Mouse (Mus musculus) right cerebral cortex, adult 2 months (tissue): Measurements from ENCODE around the gene Hoxa4.

Experiments
- DNase-seq, 2 experiments: peaks; one replicate each; pipeline ENCODE4 v3.0.0; 2021 to 2022; ENCODE audit warnings: low spot score in 2 of 2

The Hoxa4 gene

DNA sequence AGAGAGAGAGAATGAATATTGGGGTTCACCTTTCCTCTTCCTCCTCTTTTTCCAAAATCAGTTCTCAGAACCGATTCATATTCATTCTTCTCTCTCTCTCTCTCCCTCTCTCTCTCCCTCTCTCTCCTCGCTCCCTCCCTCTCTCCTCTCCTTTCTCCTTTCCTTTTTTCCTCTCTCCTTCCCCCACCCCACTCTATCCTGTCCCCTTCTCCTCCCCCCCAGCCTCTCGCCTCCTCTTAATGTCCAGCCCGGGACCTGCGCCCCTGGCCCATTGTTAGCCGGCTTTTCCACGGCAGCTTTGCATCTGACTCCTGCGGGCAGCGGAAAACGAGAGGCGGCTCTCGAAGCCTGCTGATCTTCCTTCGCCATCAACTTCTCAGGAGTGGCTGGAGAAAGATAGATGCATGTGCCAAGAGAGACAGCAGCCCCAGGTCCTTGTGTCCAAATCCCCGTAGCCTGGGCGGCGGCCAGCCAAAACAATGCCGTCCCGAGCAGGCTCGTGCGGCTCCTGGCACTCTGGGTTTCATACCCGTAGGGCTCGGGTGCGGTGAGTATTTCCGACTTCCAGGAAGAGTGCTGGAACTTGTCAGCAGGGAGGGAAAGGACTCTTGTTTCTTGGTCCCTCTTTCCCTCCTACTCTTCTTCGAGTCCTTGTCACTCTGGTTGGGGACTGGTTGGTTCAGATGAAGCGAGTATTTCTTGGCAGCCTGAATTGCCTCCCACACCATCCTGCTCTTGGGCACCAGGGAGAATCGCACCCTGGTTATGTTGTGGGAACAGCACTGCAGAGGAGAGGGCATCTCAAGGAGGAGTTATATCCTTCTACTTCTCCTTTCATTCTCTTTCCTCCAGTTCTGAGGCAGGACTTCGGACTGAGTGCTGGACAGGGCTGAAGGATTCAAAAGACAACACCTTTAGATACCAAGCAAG lies 25.8 kb downstream of the Hoxa4 start:
- no peak for DNase-seq

DNA sequence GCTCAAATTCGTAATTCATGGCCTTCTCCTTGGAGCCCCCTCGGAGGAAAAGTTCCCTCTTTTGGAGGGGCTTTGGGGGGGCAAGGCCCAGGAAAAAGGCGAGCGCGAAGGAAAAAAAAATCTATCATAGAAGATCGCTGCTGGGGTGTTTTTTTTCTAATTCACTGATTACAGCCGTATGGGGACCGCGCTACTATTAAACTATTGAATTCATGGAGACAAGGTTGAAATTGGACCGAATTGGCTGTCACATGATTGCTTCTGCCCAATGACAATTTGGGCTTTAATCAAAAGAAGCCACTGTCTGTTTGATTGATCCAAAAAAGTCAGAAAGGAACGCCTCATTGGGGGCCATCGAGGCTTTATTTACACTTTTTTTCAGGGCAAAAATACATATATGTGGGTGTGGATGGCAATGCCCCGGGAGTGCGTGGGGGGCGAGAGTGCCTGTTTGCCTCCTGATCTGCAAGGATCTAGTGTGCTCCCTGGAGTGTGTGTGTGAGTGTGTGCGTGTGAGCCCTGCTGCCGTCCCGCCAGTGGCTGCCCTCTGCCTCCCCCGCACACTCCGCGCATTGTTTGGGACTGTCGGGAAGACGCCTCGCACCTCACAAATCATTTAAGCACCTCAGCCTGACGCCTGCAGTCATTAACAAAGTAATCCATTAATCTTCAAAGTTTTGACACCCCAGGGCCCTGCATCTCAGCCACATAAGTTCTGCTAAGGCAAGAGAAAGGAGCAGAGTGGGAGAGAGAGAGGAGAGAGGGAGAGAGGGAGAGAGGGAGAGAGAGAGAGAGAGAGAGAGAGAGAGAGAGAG lies 26.7 kb downstream of the Hoxa4 start, which contains the start of gene Hoxa2:
Hoxa2 (minus strand) TSS at position 206 of the 815 bp plus-strand sequence.
- DNase-seq: no peak

- no peak for DNase-seq
These were observed 27.4 kb downstream of the Hoxa4 start for GRCm38 (mm10) chr6:52164051-52164625.

DNA sequence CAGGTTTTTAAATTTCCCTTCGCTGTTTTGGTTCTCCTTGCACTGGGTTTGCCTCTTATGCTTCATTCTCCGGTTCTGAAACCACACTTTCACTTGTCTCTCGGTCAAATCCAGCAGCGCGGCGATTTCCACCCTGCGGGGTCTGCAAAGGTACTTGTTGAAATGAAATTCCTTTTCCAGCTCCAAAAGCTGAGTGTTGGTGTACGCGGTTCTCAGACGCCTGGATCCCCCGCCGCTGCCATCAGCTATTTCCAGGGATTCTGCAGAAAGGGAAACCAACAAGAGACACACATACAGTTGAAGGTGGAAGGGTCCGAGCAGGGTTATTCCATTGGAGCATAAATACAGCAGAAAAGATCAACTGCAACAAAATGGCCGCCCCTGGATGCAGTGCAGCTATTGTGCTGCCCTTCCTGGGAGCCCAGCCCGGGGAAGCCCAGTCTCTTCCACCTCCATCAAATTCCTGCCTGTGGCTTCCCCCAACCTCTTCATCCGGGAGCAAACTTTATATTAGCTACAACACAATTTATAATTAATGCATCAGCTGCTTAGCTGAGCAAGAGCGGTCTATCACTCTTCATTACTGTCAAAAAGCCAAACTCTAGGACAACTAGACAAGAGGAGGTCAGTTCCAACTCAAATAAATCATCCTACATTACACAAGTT lies 28.1 kb downstream of the Hoxa4 start:
- no peak for DNase-seq

- no peak for DNase-seq
These were observed 28.8 kb downstream of the Hoxa4 start for GRCm38 (mm10) chr6:52162611-52163365.

DNA sequence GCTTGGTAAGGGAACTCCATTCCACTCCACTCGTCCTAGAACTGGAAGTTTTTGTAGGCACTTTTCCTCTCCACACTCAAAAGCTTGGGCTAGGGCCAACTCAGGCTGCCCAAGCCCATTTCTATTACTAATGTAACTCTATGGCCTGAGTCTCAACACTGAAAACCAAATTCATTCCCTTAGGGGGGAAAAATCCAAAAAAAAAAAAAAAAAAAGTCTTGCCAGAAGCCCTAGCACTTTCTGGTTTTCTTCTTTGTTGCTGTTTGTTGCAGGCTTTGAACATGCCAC lies 29.5 kb downstream of the Hoxa4 start:
- no peak for DNase-seq

DNA sequence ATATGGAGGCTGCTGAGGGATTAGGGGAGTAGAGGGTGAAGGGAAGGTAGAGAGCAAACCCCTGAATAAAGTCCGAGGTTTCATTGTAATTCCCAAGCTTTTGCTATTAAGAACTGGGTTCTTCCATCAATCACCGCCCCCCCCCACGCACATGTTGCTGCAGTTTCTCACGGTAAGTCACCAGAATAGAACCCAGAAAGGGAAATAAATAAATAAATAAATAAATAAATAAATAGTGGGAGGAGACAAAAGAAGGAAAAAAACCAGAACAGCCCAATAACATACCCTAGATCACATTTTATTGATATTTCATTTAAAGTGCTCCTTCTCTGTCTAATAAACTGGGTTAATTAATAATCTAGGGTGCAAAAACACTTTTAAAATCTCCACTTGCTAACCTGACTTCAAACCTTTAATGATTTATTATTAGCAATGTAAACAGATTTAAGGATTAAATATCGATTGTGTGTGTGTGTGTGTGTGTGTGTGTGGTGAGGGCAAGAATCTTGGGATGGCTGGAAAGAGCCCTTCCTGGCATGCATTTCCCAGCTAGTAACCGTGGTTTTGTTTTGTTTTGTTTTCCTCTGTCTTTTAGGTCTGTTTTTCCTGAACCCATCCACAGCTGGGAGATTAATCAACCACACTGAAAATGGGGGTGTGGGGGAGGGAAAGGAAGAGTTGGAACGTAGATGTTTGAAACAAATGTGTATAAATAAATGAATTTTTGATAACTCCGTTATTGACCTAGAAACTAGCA lies 30.0 kb downstream of the Hoxa4 start:
- no peak for DNase-seq

DNA sequence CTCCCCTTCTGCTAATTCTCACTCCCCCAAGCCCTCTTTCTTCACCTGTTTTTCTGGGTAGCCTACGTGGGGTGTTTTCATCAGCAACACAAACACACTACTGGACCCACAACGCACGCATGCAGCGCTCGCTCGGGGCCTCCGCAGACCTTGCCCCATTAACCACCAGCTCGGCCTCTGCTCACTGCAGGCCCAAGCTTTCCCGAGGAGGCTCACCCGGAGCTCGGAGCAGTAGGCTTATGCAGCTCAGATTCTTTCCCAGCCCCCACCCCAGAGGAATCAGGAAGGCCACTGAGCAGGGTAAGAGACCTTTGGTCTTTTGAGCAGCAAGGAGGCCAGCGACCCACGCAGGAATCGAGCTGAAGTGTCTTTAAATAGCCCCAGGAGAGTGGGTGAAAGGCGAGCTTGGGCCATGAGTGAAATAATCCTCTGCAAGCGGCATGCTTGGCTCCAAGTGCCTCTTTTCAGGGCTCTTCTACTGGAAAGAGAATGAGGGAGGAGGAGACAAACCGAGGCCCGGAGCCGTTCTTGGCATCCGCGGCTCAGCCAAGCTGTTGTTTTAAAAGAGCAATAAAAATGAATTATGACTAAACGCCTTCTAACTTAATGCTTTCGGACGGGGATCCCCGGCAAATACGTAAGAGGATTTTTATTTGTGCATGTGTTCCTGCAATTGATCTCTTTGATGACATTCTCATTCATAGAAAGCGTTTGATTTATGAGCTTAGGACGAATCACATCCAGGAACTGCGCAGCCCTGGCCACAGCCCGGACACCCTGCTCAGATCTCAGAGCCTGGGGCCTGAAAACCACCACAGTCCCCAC lies 30.8 kb downstream of the Hoxa4 start:
- DNase-seq: no peak

GRCm38 (mm10) chr6:52159979-52160378 lies 31.6 kb downstream of the Hoxa4 start:
- DNase-seq: no peak

GRCm38 (mm10) chr6:52159164-52159761 lies 32.3 kb downstream of the Hoxa4 start:
- DNase-seq: no peak

GRCm38 (mm10) chr6:52158276-52159051 lies 33.1 kb downstream of the Hoxa4 start, which contains the start of gene Hoxa1:
TSS of gene Hoxa1 (minus strand) at chr6:52158317.
- no peak for DNase-seq

- DNase-seq: no peak
These were observed 33.9 kb downstream of the Hoxa4 start for GRCm38 (mm10) chr6:52157466-52158275.

- DNase-seq: no peak
These were observed 34.9 kb downstream of the Hoxa4 start for GRCm38 (mm10) chr6:52156551-52157200.

DNA sequence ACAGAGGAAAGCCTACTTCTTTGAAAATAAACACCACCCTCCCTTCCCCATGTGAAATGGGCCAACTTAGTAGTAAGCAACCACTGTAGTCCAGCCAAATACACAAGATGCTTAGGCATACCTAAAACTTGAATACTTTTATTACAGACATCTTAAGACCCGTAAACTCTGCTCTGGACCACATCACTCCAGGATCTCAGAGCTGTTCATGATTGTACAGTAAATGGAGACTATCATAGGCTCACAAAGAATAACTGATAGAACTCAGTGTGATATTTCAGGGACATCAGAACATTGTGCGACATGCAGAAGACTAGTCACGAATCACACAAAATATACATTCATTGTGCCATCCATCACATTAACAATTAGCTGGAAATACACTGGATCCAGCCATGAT lies 36.1 kb downstream of the Hoxa4 start:
- DNase-seq: no peak

DNA sequence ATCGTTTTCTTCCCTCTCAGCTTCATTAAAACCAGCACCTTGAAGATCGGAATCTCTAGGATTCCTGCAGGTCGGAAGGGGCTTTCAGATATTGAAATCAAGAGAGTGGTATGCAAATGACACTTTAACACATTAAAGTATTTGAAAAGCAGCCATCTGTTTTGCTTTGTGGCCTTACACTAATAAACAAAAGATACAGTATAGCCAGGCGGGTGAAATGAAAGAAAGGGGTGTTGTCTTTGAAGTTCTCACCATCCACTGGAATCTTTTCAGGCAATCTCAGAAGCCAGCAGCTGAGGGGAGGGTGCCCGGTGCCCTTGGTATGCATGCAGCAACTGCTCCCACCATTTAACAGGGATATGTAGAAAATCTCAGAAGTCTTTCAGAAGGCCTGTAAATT lies 37.5 kb downstream of the Hoxa4 start:
- no peak for DNase-seq

- DNase-seq: no peak
These were observed 38.3 kb downstream of the Hoxa4 start for GRCm38 (mm10) chr6:52153270-52153669.
